Mouse (Mus musculus) forebrain, embryonic 16.5 days (tissue): Measurements from ENCODE around the gene Snx10. TPM values are rescaled to one million over a fixed set of nuclear protein-coding genes. Genes with fewer than 3 reads are reported as not detected.

Experiments
- ATAC-seq: fragments of 200-750 bp; cut with Nextera tagmentation; 2 replicates; pipeline ENCODE4 v1.8.0; 2017; ENCODE audit warnings: mild to moderate bottlenecking, moderate library complexity
- H3K27ac ChIP-seq: fragments of 300-500 bp; sonication (generic); 2 replicates; pipeline ENCODE4 v1.5.1; 2014; ENCODE audit warnings: low read length, control low read depth
- H3K27me3 ChIP-seq: fragments of 300-500 bp; sonication (generic); replicated peaks from 2 replicates; pipeline ENCODE4 v1.6.1; 2014; ENCODE audit warnings: low read length; ENCODE audit not compliant: control insufficient read depth, insufficient read depth
- H3K36me3 ChIP-seq: fragments of 300-500 bp; sonication (generic); 2 replicates; pipeline ENCODE4 v1.6.1; 2014; ENCODE audit not compliant: control insufficient read depth, insufficient read depth
- H3K4me1 ChIP-seq: fragments of 300-500 bp; sonication (generic); replicated peaks from 2 replicates; pipeline ENCODE4 v1.6.1; 2014; ENCODE audit warnings: low read length; ENCODE audit not compliant: control insufficient read depth, insufficient read depth
- H3K4me2 ChIP-seq: fragments of 300-500 bp; sonication (generic); 2 replicates; pipeline ENCODE4 v1.6.1; 2014; ENCODE audit warnings: mild to moderate bottlenecking, low read length, control low read depth
- H3K4me3 ChIP-seq: fragments of 300-500 bp; sonication (generic); replicated peaks from 2 replicates; pipeline ENCODE4 v1.5.1; 2014; ENCODE audit warnings: mild to moderate bottlenecking, low read length, control low read depth
- H3K9ac ChIP-seq: fragments of 300-500 bp; sonication (generic); replicated peaks from 2 replicates; pipeline ENCODE4 v1.6.1; 2014; ENCODE audit warnings: low read depth, low read length, control low read depth
- H3K9me3 ChIP-seq: fragments of 300-500 bp; sonication (generic); 2 replicates; pipeline ENCODE4 v1.6.1; 2016; ENCODE audit warnings: low read length; ENCODE audit not compliant: control insufficient read depth
- WGBS: fragments of 180-500 bp; shearing (Covaris S2); extraction: QIAGEN DNeasy Blood & Tissue Kit; methylation state at CpG from one replicate; pipeline ENCODE4 v1.1.7; 2014; 5-methylcytosine and 5-hydroxymethylcytosine counted together
- polyA plus RNA-seq: library from polyadenylated mRNA; unstranded; fragments of >200 nt; fragmentation: Nextera tagmentation; extraction: Ambion mirVana; gene quantifications from 2 replicates; pipeline ENCODE4 v1.2.1, GENCODE M21; 2015

Snx10 gene
- polyA plus RNA-seq, 1 experiment from 2014 or later: 61.6 TPM

- WGBS: under 1% methylated on average over 21 of the region's 21 CpGs
- Histone ChIP-seq H3K4me2 (peak overlapping the region; percentile 69), H3K9me3 (no peaks in the 10 kb centered on the region), H3K36me3 (no peaks in the 10 kb centered on the region), H3K27me3 (no peaks in the 10 kb centered on the region), H3K27ac (peak overlapping the region; percentile 43), H3K9ac (peak overlapping the region; percentile 57), H3K4me3 (peak overlapping the region; percentile 58), H3K4me1 (peaks cover 14% of the 10 kb centered on the region)
- ATAC-seq: peak; percentile 77
Observed at GRCm38 (mm10) chr6:51524321-51524931, 725 bp downstream of the Snx10 start.

GRCm38 (mm10) chr6:51525001-51525400 is 1.3 kb downstream of the Snx10 start:
- Histone ChIP-seq H3K9ac (peak overlapping the region; percentile 57; the same call in 1 of the 2 replicates), H3K4me3 (peak overlapping the region; percentile 58), H3K27me3 (no peaks in the 10 kb centered on the region), H3K9me3 (no peaks in the 10 kb centered on the region), H3K4me2 (peak overlapping the region; percentile 69), H3K27ac (0 out of 2 replicates have a peak overlapping the region, but pooled peaks have one; percentile 13), H3K4me1 (peaks cover 19% of the 10 kb centered on the region), H3K36me3 (no peaks in the 10 kb centered on the region)
- peak; percentile 51 for ATAC-seq
- WGBS: 44% methylated on average over 5 of the region's 5 CpGs

- 30% methylated on average over 7 of the region's 7 CpGs for WGBS
Observed at GRCm38 (mm10) chr6:51529457-51529856, 5.8 kb downstream of the Snx10 start.

GRCm38 (mm10) chr6:51533467-51534200 is 9.9 kb downstream of the Snx10 start:
- peaks cover 9% of the 10 kb centered on the region for H3K4me1 ChIP-seq
- H3K27me3 ChIP-seq: no peaks in the 10 kb centered on the region
- no peak overlapping the region for H3K27ac ChIP-seq
- H3K4me3 ChIP-seq: no peak overlapping the region
- no peaks in the 10 kb centered on the region for H3K9me3 ChIP-seq
- no peaks in the 10 kb centered on the region for H3K36me3 ChIP-seq
- no peak overlapping the region for H3K4me2 ChIP-seq
- no peak overlapping the region for H3K9ac ChIP-seq
- 79% methylated on average over 6 of the region's 6 CpGs for WGBS
- ATAC-seq: no peak

More at GRCm38 (mm10) chr6:51529457-51529856, 5.8 kb downstream of the Snx10 start:
- Histone ChIP-seq H3K9me3 (no peaks in the 10 kb centered on the region), H3K27me3 (no peaks in the 10 kb centered on the region), H3K4me1 (peaks cover 19% of the 10 kb centered on the region), H3K27ac (no peak overlapping the region), H3K36me3 (no peaks in the 10 kb centered on the region), H3K4me2 (no peak overlapping the region), H3K4me3 (no peak overlapping the region), H3K9ac (no peak overlapping the region)
- ATAC-seq: 0 out of 2 replicates have a peak, but pooled peaks have one; percentile 38

DNA sequence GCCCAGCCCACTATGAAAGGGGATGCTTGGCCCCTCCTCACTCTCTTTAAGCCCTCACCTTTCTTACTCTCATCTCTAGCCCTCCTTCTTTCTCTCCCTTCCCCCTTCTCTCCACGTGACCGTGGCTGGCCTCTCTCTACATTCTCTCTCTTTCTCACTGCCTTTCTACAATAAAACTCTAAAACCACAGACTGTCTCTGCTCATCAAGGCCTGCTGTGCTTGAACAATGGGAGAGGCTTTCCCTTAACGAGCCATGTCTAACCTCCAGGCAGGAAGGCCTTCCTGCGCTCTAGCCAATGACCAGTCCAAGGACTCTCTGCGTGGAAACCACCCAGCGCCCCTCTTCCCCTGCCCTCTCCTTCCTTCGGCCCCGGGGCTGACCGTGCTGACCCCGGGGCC is 11.9 kb downstream of the Snx10 start:
- Histone ChIP-seq H3K36me3 (no peaks in the 10 kb centered on the region), H3K9me3 (no peaks in the 10 kb centered on the region), H3K9ac (no peak overlapping the region), H3K27me3 (no peaks in the 10 kb centered on the region), H3K4me1 (no peaks in the 10 kb centered on the region), H3K4me2 (no peak overlapping the region), H3K4me3 (no peak overlapping the region), H3K27ac (no peak overlapping the region)
- WGBS: 73% methylated on average over 10 of the region's 10 CpGs
- no peak for ATAC-seq

GRCm38 (mm10) chr6:51540525-51540924 is 16.8 kb downstream of the Snx10 start:
- 93% methylated on average over 6 of the region's 6 CpGs for WGBS
- Histone ChIP-seq H3K27ac (no peak overlapping the region), H3K9me3 (no peaks in the 10 kb centered on the region), H3K4me1 (peaks cover 5% of the 10 kb centered on the region; the same call in 1 of the 2 replicates), H3K4me3 (no peak overlapping the region), H3K4me2 (no peak overlapping the region), H3K36me3 (no peaks in the 10 kb centered on the region), H3K9ac (no peak overlapping the region), H3K27me3 (no peaks in the 10 kb centered on the region)
- ATAC-seq: no peak

DNA sequence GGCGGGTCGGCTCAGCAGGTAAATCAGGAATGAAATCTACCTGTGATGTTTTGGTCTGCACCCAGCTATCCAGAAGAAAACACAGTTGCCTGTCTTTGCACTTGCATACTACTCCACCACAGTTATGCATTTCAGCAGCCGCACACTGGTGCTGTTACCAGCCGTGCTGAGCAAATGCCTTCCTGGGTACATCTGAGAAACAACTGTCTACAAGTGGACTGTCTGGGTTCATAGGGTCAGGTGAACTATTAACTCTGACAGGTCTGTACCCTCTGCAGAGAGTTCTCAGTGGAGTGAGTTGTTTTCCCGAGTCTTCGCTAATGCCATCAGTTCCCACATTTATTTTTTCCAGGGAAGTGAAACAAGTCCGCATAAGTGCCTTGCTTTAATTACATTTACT is 17.7 kb downstream of the Snx10 start:
- Histone ChIP-seq H3K4me3 (no peak overlapping the region), H3K27me3 (no peaks in the 10 kb centered on the region), H3K9ac (no peak overlapping the region), H3K4me2 (no peak overlapping the region), H3K36me3 (no peaks in the 10 kb centered on the region), H3K9me3 (no peaks in the 10 kb centered on the region), H3K27ac (no peak overlapping the region), H3K4me1 (peaks cover 5% of the 10 kb centered on the region; the same call in 1 of the 2 replicates)
- ATAC-seq: no peak
- 89% methylated on average over 7 of the region's 7 CpGs for WGBS

GRCm38 (mm10) chr6:51542147-51542546 is 18.4 kb downstream of the Snx10 start:
- H3K4me1 ChIP-seq: peaks cover 5% of the 10 kb centered on the region; the same call in 1 of the 2 replicates
- ATAC-seq: no peak
- no peak overlapping the region for H3K27ac ChIP-seq
- WGBS: 83% methylated on average over 4 of the region's 4 CpGs
- H3K9me3 ChIP-seq: no peaks in the 10 kb centered on the region
- no peaks in the 10 kb centered on the region for H3K36me3 ChIP-seq
- H3K9ac ChIP-seq: no peak overlapping the region
- no peak overlapping the region for H3K4me3 ChIP-seq
- H3K4me2 ChIP-seq: no peak overlapping the region
- H3K27me3 ChIP-seq: no peaks in the 10 kb centered on the region

- no peak overlapping the region for H3K4me2 ChIP-seq
- 19% methylated on average over 6 of the region's 6 CpGs for whole genome bisulfite sequencing
- H3K27ac ChIP-seq: no peak overlapping the region
- ATAC-seq: no peak
- no peaks in the 10 kb centered on the region for H3K9me3 ChIP-seq
- no peaks in the 10 kb centered on the region for H3K27me3 ChIP-seq
- H3K4me1 ChIP-seq: peaks cover 5% of the 10 kb centered on the region; the same call in 1 of the 2 replicates
- H3K36me3 ChIP-seq: no peaks in the 10 kb centered on the region
- no peak overlapping the region for H3K4me3 ChIP-seq
- no peak overlapping the region for H3K9ac ChIP-seq
Observed at GRCm38 (mm10) chr6:51543639-51544117, 20.0 kb downstream of the Snx10 start.
